Mouse (Mus musculus) heart, postnatal 0 days (tissue): Measurements from ENCODE around the gene Rps6ka5.

Source experiments
- CTCF ChIP-seq: IDR thresholded peaks from 2 replicates; pipeline ENCODE4 v1.5.1; 2016; ENCODE audit warnings: antibody characterized with exemption, control low read depth, low read depth
- EP300 ChIP-seq: IDR thresholded peaks from 2 replicates; pipeline ENCODE4 v1.6.1; 2016; ENCODE audit warnings: antibody characterized with exemption, low read depth

GRCm38 (mm10) chr12:100517371-100517770 lies 209.4 kb downstream of the Rps6ka5 start:
- TF ChIP-seq CTCF (no peak), EP300 (no peak)
